Mouse (Mus musculus) retina, postnatal 1 day (tissue): ENCODE results near the gene Hgd.

Experiments
- DNase-seq: peaks from one replicate; pipeline ENCODE4 v3.0.0-alpha.2; 2012

Gene Hgd

GRCm38 (mm10) chr16:37579994-37580393 is at the start of gene Hgd:
Gene Hgd (plus strand): TSS chr16:37580153.
- no peak for DNase-seq

- no peak for DNase-seq
Observed at GRCm38 (mm10) chr16:37530170-37530569, 49.8 kb upstream of the Hgd start.

- no peak for DNase-seq
Observed at GRCm38 (mm10) chr16:37532046-37532445, 47.9 kb upstream of the Hgd start.

- no peak for DNase-seq
Observed at GRCm38 (mm10) chr16:37533369-37534068, 46.4 kb upstream of the Hgd start.

- no peak for DNase-seq
Observed at GRCm38 (mm10) chr16:37539240-37539610, 40.7 kb upstream of the Hgd start.

- peak; percentile 99 for DNase-seq
Observed at GRCm38 (mm10) chr16:37539611-37540580, 40.1 kb upstream of the Hgd start, which contains the start of the genes Gtf2e1 and Rabl3. Gene Gtf2e1 (minus strand): TSS chr16:37539789. Gene Rabl3 (plus strand): TSS chr16:37539885.

GRCm38 (mm10) chr16:37540776-37541175 is 39.2 kb upstream of the Hgd start:
- DNase-seq, result peak; percentile 1

- no peak for DNase-seq
Observed at GRCm38 (mm10) chr16:37546312-37546711, 33.6 kb upstream of the Hgd start.

- no peak for DNase-seq
Observed at GRCm38 (mm10) chr16:37550266-37550665, 29.7 kb upstream of the Hgd start.

- DNase-seq, result no peak
Observed at GRCm38 (mm10) chr16:37550981-37551380, 29.0 kb upstream of the Hgd start.

- DNase-seq, result no peak
Observed at GRCm38 (mm10) chr16:37552824-37553223, 27.1 kb upstream of the Hgd start.

GRCm38 (mm10) chr16:37562414-37562813 is 17.5 kb upstream of the Hgd start:
- peak; percentile 5 for DNase-seq

GRCm38 (mm10) chr16:37562961-37563360 is 17.0 kb upstream of the Hgd start:
- no peak for DNase-seq

- DNase-seq, result no peak
Observed at GRCm38 (mm10) chr16:37565117-37565516, 14.8 kb upstream of the Hgd start.

- DNase-seq, result no peak
Observed at GRCm38 (mm10) chr16:37566107-37566506, 13.8 kb upstream of the Hgd start.

- no peak for DNase-seq
Observed at GRCm38 (mm10) chr16:37567113-37568050, 12.6 kb upstream of the Hgd start.

- DNase-seq, result no peak
Observed at GRCm38 (mm10) chr16:37571554-37571953, 8.4 kb upstream of the Hgd start.

GRCm38 (mm10) chr16:37572117-37572754 is 7.7 kb upstream of the Hgd start:
- no peak for DNase-seq

GRCm38 (mm10) chr16:37573061-37573460 is 6.9 kb upstream of the Hgd start:
- DNase-seq, result no peak

GRCm38 (mm10) chr16:37575325-37575724 is 4.6 kb upstream of the Hgd start:
- no peak for DNase-seq

GRCm38 (mm10) chr16:37579591-37579990 is 362 bp upstream of the Hgd start:
- DNase-seq, result no peak

GRCm38 (mm10) chr16:37580651-37581050 is 698 bp downstream of the Hgd start:
- no peak for DNase-seq
